Comparison of ENCODE assay signal across 16 mouse cellular contexts in genomic region chr7:123312738-123313137, GRCm38 (mm10).
"Had no signal": no experiment of that assay in that cellular context is flagged by ENCODE, and none has a peak within 500 bp of the region (broad histone marks: within the 10 kb centered on the region; RNA-seq: fewer than 3 reads in every experiment).

No protein-coding gene starts in this region.

- H3K27ac ChIP-seq: neural tube, embryonic 13.5 days; neural tube, embryonic 15.5 days; stomach, embryonic 15.5 days; stomach, postnatal 0 days had no signal

- H3K4me1 ChIP-seq: neural tube, embryonic 13.5 days; neural tube, embryonic 15.5 days; stomach, embryonic 15.5 days had no signal

- H3K4me2 ChIP-seq: neural tube, embryonic 13.5 days; neural tube, embryonic 15.5 days; stomach, embryonic 15.5 days had no signal

- DNase-seq: retina, postnatal 1 day; right cerebral cortex, adult 18-20 months; right cerebral cortex, postnatal 14 days; right cerebral cortex, postnatal 25 days; right cerebral cortex, postnatal 4 days; spleen, adult 18-20 months; thymus, adult 18-20 months; thymus, adult 2 months; thymus, postnatal 14 days; thymus, postnatal 25 days; thymus, postnatal 36 days; thymus, postnatal 4 days had no signal

- H3K4me3 ChIP-seq: neural tube, embryonic 13.5 days; neural tube, embryonic 15.5 days; stomach, embryonic 15.5 days had no signal

- H3K27me3 ChIP-seq: neural tube, embryonic 13.5 days; neural tube, embryonic 15.5 days; stomach, embryonic 15.5 days had no signal

- H3K9ac ChIP-seq: neural tube, embryonic 13.5 days; neural tube, embryonic 15.5 days; stomach, embryonic 15.5 days had no signal

- H3K9me3 ChIP-seq: neural tube, embryonic 13.5 days; neural tube, embryonic 15.5 days; stomach, embryonic 15.5 days had no signal
